Mouse (Mus musculus): Measurements from ENCODE around the gene Tgfbr2. TPM values are rescaled to one million over a fixed set of nuclear protein-coding genes. Genes with fewer than 3 reads are reported as not detected.

Gene Tgfbr2
- 64.8 and 68.3 TPM in 2 replicates for polyA plus RNA-seq (2012; rRNA removed)

DNA sequence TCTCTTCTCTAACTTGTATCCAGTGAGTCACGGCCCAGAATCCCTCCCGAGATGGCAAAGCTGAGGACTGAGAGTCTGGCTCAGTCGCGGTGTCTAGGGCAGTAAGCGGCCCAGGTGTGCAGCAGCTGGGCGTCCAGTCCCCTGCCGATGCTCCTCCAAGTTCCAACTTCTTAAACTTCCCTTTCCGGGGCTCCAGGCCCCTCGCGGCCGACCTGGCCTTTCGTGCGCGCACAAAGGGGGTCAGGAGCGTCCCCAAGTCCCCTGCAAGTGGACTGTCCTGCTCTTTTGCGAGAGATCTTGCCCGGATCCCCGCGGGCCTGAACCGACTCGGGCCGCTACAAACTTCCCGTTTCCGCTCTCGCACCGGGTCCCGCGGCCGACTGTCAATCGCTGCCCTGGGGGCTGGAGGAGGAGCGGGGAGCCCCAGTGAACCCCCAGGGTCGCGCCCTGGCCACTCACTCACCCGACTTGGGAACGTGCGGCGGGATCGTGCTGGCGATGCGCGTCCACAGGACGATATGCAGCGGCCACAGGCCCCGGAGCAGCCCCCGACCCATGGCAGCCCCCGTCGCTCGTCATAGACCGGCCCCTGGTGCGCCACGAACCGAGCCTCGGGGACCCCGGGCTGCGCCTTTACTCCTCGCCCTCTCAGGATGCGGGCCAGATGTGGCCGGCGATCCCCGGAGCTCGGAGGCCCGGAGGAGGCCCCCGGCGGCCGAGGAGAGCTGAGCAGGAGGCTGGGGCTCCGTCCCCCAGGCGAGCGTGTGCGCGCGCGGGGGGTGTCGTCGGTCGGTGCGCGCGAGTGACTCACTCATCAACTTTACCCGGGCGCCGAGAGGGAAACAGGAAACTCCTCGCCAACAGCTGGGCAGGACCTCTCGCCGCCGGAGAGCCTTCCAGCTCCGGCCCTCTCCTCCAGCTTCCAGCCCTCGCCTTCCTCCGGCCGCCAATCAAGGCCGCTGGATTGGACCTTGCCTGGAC, at the start of gene Tgfbr2:
Tgfbr2 (minus strand) TSS at position 880 of the 981 bp plus-strand sequence.

